Mouse (Mus musculus) testis, postnatal 14 days (tissue): ENCODE measurements around the gene Skiv2l.
"Not testable (repeated sequence)": the region's sequence is repeated elsewhere in the genome, so short reads cannot be mapped to it uniquely, and the experiment has no call there.

Experiments used
- DNase-seq: peaks from one replicate; pipeline ENCODE4 v3.0.0; 2021; ENCODE audit warnings: low spot score

Gene Skiv2l

GRCm38 (mm10) chr17:34811275-34811674, 38.7 kb downstream of the Skiv2l start:
- DNase-seq = no peak

GRCm38 (mm10) chr17:34810811-34811210, 39.2 kb downstream of the Skiv2l start:
- DNase-seq = not testable (repeated sequence)

GRCm38 (mm10) chr17:34810411-34810810, 39.6 kb downstream of the Skiv2l start:
- DNase-seq = not testable (repeated sequence)

GRCm38 (mm10) chr17:34808599-34809205, 41.3 kb downstream of the Skiv2l start:
- DNase-seq = no peak

- no peak for DNase-seq
Measured at GRCm38 (mm10) chr17:34807176-34807575, 42.8 kb downstream of the Skiv2l start.

GRCm38 (mm10) chr17:34804871-34805562, 45.0 kb downstream of the Skiv2l start:
- peak; percentile 56 for DNase-seq

- DNase-seq = not testable (repeated sequence)
Measured at GRCm38 (mm10) chr17:34804301-34804700, 45.7 kb downstream of the Skiv2l start, which contains the start of gene Cyp21a1. TSS of gene Cyp21a1 (minus strand) at chr17:34804561.

GRCm38 (mm10) chr17:34803367-34803766, 46.6 kb downstream of the Skiv2l start:
- not testable (repeated sequence) for DNase-seq

GRCm38 (mm10) chr17:34802756-34803155, 47.3 kb downstream of the Skiv2l start:
- not testable (repeated sequence) for DNase-seq

- not testable (repeated sequence) for DNase-seq
Measured at GRCm38 (mm10) chr17:34800781-34801305, 49.2 kb downstream of the Skiv2l start.

- no peak for DNase-seq
Measured at GRCm38 (mm10) chr17:34799531-34799925, 50.5 kb downstream of the Skiv2l start.

- no peak for DNase-seq
Measured at GRCm38 (mm10) chr17:34798866-34799530, 51.0 kb downstream of the Skiv2l start.

- not testable (repeated sequence) for DNase-seq
Measured at GRCm38 (mm10) chr17:34798071-34798470, 51.9 kb downstream of the Skiv2l start.

- not testable (repeated sequence) for DNase-seq
Measured at GRCm38 (mm10) chr17:34797211-34797995, 52.6 kb downstream of the Skiv2l start.

GRCm38 (mm10) chr17:34796311-34797140, 53.5 kb downstream of the Skiv2l start:
- no peak for DNase-seq

- no peak for DNase-seq
Measured at GRCm38 (mm10) chr17:34795633-34796032, 54.4 kb downstream of the Skiv2l start.

- DNase-seq = no peak
Measured at GRCm38 (mm10) chr17:34795016-34795415, 55.0 kb downstream of the Skiv2l start.
